Mouse (Mus musculus) cerebellum, adult 2 months (tissue): ENCODE measurements at regions not wholly inside any gene's neighbourhood (a gene's known extent, or its start where the extent isn't known, plus 50 kb on each side); places are given as distances from the start of the nearest gene placed in this dataset.

Experiments
- DNase-seq, 2 experiments: peaks; one replicate each; pipeline ENCODE4 v3.0.0; 2021
- H3K27ac ChIP-seq: fragments of 200-500 bp; 2 replicates; pipeline ENCODE4 v1.5.1; 2012; ENCODE audit warnings: low read length, control low read depth, inconsistent platforms; ENCODE audit not compliant: insufficient read depth
- H3K27me3 ChIP-seq: fragments of 200-500 bp; 2 replicates; pipeline ENCODE4 v1.6.1; 2012; ENCODE audit warnings: inconsistent platforms, mild to moderate bottlenecking, low read length, moderate library complexity; ENCODE audit not compliant: control insufficient read depth, insufficient read depth
- H3K4me1 ChIP-seq: fragments of 200-500 bp; 2 replicates; pipeline ENCODE4 v1.6.1; 2011; ENCODE audit warnings: low read length; ENCODE audit not compliant: control insufficient read depth, insufficient read depth
- H3K4me3 ChIP-seq: fragments of 200-500 bp; replicated peaks from 2 replicates; pipeline ENCODE3; 2011; ENCODE audit warnings: mild to moderate bottlenecking, low read depth, low read length, control low read depth; ENCODE audit not compliant: insufficient read depth
- CTCF ChIP-seq: fragments of 200-500 bp; IDR thresholded peaks from 2 replicates; pipeline ENCODE4 v1.5.1; 2011; ENCODE audit warnings: low read depth, mild to moderate bottlenecking, control low read depth, low read length, moderate library complexity, borderline replicate concordance; ENCODE audit not compliant: insufficient read depth
- POLR2A ChIP-seq: fragments of 200-500 bp; IDR thresholded peaks from 2 replicates; pipeline ENCODE4 v1.6.1; 2011; ENCODE audit warnings: low read length, control low read depth, borderline replicate concordance; ENCODE audit not compliant: insufficient read depth
- WGBS: fragments of 180-500 bp; shearing (Covaris S2); methylation state at CpG from one replicate; pipeline ENCODE4 v1.1.7; 2018; 5-methylcytosine and 5-hydroxymethylcytosine counted together

DNA sequence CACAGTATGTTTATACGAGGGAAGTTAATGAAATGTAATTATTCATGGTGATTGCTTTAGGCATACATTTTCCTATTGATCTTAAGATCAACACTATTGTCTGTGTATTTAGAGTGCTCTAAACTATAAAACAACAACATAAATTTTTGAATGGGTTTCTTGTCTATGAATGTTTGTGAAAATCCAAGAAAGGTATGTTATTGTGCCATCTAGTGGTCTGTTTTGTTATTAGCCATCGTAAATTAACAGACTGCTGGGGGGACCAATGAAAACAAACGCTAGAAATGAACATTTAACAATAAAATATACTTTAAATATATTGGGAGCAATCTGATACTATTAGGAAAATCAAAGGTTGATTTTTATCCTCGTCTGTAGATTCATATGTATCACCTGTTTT is 93.5 kb upstream of the P3h2 start:
- no peak overlapping the region for H3K4me3 ChIP-seq
- WGBS: 16% methylated on average over 4 of the region's 4 CpGs
- H3K27ac ChIP-seq: no peak overlapping the region
- H3K4me1 ChIP-seq: no peaks in the 10 kb centered on the region
- no peaks in the 10 kb centered on the region for H3K27me3 ChIP-seq
- TF ChIP-seq CTCF: peak; percentile 8; the same call in 1 of the 2 replicates
- TF ChIP-seq POLR2A: no peak
- no peak for DNase-seq

DNA sequence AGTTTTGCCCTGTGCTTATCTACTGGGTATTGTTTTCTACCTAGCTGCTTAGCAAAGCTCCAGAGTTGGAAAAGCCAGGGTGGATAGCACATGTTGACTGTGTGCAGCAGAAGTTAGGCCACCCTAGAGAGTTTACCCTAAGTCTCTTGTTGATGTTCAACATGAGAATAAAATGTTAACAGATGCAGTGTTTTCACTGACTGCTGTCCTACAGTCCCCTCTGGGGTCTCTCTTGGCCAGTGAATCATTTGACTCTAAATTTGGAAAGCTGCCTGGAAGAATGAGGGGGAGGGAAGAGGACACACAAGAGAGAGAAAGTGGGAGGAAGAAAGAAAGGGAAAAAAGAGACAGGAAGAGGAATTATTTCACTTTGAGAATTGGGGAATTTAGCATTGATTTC is 90.8 kb upstream of the P3h2 start:
- no peak for TF ChIP-seq POLR2A
- no peak for TF ChIP-seq CTCF
- Histone ChIP-seq H3K4me3 (no peak overlapping the region), H3K27me3 (no peaks in the 10 kb centered on the region), H3K4me1 (no peaks in the 10 kb centered on the region), H3K27ac (no peak overlapping the region)
- DNase-seq: no peak

DNA sequence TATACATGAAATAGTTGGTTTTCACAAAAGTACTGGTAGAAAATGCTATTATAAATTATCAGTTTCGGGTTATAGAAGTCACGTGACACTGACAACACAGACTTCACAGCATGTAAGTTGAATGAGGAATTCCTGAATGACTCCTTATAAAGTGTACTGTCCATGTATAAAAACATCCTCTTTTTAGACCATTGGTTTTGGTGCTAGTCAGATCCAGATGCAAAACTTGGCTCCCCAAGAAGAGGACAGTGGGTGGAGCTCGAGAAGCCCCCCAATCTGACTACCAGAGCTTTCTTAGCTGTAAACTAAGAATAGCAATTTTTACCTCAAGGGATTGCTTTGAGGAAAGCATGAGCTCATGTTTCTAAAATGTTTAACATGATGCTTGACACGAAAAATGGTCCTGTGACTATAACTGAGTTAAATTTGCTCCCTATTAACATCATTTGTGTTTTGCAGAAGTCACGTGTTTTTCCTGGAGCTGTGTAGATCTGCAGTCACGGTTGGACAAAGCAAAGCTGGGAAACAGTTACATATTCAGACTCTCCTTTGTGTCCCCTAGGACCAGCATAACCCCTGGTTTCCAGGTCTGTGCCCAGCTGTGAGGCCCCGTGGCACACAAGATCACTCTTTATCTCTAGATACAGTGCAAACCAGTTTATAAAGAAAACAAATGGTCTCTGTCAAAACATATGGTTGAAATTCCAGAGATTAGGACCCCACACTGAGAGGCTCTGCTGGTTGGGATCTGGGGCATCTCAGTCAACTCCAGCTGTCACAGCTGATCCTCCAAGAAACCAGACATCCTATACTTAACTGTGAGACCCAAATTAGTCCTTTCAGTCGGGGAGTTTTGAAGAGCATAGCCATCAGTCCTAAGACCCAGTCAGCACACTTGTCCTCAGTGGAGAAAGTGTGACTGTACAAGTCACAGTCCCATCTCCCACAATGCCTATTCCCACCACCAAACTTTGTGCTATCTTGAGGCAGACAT is 80.0 kb upstream of the P3h2 start:
- no peak overlapping the region for H3K27ac ChIP-seq
- TF ChIP-seq POLR2A: no peak
- no peak for TF ChIP-seq CTCF
- WGBS: 51% methylated on average over 8 of the region's 8 CpGs
- H3K4me1 ChIP-seq: no peaks in the 10 kb centered on the region
- H3K27me3 ChIP-seq: no peaks in the 10 kb centered on the region
- no peak overlapping the region for H3K4me3 ChIP-seq
- DNase-seq: no peak

DNA sequence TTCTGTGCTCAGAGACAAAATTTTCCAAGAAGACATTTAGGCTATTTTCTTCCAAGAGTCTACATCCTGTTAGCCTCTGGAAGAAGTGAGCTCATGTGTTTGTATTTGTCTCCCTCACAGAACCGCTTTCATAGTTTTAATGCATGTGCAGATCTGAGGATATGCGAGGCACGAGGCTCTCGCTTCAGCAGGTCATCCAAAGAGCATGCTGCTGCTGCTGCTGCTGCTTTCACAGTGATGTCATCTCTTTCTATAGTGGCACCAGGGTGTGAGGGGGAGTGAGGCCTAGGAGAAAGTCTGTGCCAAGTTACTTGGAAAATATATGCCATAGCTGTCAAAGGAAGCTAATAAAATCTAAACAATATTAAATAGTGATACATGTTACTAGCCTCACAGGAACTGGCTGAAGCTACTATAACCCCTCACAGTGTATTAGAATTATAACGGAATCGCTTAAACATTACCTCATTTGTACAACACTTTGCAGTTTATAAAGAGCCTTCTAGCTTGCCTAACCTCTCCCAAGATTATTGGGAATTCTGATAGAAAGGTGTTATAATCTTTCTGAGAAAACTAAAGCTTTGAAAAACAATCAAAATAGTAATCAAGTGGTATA is 79.2 kb upstream of the P3h2 start:
- 63% methylated on average over 6 of the region's 6 CpGs for whole genome bisulfite sequencing
- no peak for DNase-seq
- Histone ChIP-seq H3K27me3 (no peaks in the 10 kb centered on the region), H3K27ac (no peak overlapping the region), H3K4me1 (no peaks in the 10 kb centered on the region), H3K4me3 (no peak overlapping the region)
- TF ChIP-seq POLR2A (no peak), CTCF (no peak)

DNA sequence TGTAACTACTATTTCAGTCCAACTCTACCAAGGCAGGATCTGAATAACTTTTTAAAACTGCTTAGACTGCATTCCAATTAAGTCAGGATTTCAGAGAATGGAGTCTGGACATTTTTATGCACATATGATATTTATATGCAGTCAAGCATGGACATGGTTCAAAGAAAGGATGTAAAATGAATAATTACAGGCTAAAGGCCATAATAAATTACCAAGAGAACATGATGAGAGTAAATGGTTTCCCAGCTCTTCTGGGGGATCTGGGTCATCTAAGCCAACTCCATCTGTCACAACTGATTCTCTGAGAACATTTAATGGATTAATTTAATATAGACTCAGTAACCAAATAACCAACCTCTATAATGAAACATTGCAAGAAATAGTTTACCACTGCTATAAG is 77.9 kb upstream of the P3h2 start:
- TF ChIP-seq POLR2A: no peak
- no peak overlapping the region for H3K27ac ChIP-seq
- no peak overlapping the region for H3K4me3 ChIP-seq
- no peaks in the 10 kb centered on the region for H3K4me1 ChIP-seq
- DNase-seq: no peak
- no peaks in the 10 kb centered on the region for H3K27me3 ChIP-seq

DNA sequence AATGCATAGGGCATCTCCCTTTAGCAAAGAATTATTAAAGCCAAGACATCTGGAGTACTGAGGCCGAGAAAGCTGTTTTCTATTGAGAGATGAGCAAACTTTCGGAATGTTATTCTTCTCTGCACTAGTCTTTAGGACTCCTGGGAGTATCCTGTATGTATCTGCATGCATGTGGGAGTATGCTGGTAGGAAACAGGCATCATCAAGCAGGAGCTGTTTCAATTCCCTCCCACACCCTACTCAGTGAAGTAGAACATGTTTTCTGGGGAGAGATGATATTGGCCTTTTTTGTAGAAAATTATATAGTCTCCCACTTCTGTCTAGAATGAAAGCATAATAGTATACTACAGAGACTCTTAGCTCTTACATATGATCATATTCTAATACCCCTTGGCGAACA is 76.1 kb upstream of the P3h2 start:
- no peaks in the 10 kb centered on the region for H3K27me3 ChIP-seq
- H3K4me1 ChIP-seq: no peaks in the 10 kb centered on the region
- no peak overlapping the region for H3K4me3 ChIP-seq
- H3K27ac ChIP-seq: no peak overlapping the region
- DNase-seq: no peak
- TF ChIP-seq CTCF (no peak), POLR2A (no peak)
- WGBS: 90% methylated on average over 3 of the region's 3 CpGs

DNA sequence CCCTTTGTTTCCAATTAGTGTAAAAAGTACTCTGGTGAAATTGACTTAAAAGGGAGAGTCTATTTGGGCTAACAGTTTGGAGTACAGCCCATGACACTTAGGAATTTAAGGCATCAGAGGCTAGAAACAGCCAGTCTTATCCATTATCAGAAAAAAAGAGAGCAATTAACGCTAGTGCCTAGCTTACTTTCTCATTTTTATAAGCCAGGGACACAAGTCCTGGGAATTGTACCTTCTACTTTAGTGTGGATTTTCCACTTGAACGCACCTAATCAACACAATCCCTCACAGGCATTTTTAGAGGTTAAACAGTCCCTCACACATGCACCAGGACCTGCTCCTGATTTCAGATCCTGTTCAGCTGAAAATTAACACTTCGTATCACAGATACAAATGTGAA is 65.9 kb upstream of the P3h2 start:
- Histone ChIP-seq H3K27ac (no peak overlapping the region), H3K27me3 (no peaks in the 10 kb centered on the region), H3K4me3 (no peak overlapping the region), H3K4me1 (no peaks in the 10 kb centered on the region)
- whole genome bisulfite sequencing: 70% methylated on average over 3 of the region's 3 CpGs
- no peak for DNase-seq
- TF ChIP-seq CTCF (no peak), POLR2A (no peak)

DNA sequence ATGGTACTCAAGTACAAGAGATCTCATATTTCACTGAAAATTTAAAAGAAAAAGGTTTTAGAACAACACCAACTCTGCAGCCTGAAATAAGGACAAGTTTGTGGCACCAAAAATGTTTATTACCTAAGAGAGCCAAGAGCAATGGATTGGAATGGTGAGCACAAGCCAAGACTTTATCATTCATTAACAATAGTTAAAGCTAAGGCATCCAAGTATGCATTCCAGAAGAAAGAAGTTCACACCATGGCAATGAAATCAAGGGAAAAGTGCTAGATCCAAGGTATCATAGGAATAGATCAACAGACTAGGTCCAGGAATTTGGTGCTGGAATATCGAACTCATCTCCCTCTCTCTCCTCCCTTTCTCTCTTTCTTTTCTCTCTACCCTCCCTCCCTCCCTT is 63.8 kb upstream of the P3h2 start:
- Histone ChIP-seq H3K4me1 (no peaks in the 10 kb centered on the region), H3K4me3 (no peak overlapping the region), H3K27ac (no peak overlapping the region), H3K27me3 (no peaks in the 10 kb centered on the region)
- TF ChIP-seq POLR2A (no peak), CTCF (no peak)
- 83% methylated on average over 1 of the region's 1 CpGs for WGBS
- no peak for DNase-seq
